Mouse (Mus musculus): ENCODE measurements around the gene Calr4.
A peak's percentile ranks its signal among the peaks of the same experiment; 100 is the strongest.

The Calr4 gene

DNA sequence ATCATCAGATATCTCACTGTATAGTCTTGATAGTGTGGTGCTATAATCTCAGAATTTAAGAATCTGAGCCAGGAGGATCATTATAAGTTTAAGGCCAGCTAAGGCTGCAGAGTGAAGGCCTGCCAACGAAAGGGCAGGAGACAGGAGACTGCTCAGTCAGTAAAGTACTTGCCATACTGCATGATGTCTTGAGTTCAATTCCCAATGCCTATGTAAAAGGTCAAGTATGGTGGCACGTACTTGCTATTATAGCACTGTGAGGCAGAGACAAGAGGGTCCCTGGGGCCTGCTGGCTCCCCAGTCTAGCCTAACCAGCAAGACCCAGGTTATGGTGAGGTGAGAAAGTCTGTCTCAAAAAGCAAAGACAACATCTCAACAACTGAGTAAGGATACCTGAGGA is at the start of gene Calr4:
TSS of gene Calr4 (plus strand) at position 301 of the 400 bp plus-strand sequence.
- no peak for DNase-seq

DNA sequence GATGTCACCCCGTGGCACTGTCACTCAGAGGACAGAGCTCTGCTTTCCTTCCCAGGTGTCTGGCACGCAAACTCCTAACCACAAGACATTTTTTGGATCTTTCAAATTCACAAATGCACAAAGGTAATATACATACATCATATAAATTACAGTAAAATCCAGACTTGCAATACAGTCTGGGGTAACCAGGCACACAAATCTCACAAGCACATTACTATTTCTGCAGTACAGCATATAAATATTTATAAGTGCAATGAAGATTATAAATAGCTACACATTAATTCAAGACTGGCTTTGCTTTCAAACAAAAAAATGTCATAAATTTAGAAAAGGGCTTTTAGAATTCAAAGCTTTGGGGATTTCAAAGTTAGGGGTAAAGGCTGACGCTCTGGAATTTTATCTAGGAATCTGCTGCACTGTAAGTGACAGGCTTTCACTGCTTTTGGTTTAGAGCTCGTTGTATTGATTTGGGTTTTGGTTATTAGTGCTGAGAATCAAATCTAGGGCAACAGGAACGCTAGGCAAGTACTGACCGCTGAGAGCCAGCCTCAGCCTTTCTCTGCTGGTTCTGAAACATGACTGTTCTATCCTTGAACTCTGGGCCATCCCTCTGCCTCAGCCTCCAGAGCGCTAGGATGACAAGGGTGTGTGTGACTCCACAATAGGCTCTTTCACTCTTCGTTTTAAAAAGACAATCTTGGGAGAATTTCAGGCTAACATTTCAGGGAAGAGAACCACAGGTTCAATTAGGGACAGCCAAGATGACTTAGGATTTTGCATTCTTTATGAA is 48.5 kb upstream of the Calr4 start:
- DNase-seq, result no peak

DNA sequence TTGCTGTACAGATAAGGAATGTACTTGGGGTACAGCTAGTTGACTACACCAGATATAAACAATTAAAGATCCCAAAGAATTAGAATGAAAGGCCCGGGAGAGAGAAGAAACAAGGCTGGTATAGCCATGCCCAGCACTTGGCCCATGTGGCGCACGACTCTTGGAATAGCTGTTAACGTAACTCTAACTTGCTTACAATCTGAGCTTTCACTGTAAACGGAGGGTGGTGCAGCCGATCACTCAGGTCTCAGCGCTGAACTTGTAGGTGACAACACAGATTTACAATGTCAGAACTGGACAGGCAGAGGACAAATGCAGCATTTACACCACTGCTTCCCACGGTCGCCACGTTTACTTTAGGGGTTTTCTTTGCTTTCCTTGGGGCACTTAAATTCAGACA is 42.7 kb upstream of the Calr4 start:
- no peak for DNase-seq

DNA sequence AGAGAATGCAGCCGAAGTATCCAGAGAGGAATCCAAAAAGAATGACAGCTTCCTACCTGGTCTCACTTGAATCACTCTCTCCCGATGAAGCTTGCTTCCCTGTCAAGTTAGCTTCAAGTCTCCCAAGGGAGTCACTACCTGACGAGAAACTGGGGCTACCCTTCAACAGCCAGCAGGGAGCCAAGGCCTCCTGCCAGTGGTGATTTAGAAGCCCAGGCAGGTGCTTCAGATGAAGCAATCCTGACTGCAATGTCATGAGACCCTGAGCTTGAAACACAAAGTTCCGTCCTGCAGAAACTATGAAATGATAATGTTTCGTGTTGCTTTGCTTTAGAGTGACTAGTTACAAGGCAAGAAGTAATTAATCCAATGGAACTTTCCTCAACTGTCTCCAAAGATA is 40.4 kb upstream of the Calr4 start:
- DNase-seq, result no peak

DNA sequence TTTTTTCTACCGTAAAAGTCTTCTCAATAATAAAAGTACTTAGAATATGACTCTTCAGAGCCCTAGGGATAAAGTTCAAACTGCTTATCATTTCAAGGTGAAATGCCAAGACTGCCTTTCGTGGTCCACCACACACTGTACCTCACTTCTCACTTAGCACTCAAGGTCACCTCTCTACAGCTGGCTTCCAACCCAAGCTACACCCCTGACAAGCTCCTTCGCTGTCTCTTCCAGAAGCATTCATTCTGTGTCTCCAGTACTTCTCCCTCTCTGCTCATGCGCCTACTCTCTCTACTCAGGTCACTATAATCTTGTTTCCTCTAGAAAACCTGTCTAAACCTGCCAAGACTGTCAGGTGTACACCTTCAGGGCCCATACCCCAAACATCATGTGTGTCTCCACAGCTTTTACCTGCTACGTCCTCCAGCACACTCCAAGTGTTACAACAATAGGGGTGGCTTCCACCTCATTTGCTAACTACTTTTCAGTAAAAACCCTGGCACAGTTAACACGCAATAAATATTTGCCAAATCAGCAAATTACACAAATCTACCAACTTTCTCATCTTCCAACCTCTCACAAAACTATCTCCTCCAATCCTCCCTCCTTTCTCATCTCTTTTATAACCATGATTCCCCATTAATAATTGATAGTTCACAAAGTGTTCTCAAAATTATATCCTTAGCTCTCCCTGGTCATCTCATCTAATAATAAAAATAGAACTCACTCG is 38.2 kb upstream of the Calr4 start:
- DNase-seq, result no peak

DNA sequence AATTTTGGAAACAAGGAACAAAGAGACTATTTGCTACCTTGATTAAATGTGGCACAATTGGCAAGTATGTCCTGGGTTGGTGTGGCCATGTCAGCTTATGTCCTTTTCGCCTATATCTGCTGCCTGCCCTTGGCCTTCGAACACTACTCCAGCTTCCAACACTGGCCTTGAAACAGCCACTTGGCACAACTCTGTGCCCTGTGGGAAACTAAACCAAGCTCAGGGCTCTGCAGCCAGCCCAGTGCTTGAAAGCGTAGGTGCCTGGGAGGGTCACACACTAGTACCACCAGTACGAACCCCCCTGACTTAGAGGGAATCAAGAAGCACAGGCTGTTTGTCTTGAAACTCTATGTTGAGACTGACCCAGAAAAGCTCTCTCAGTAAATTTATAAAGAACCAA is 35.2 kb upstream of the Calr4 start:
- no peak for DNase-seq

DNA sequence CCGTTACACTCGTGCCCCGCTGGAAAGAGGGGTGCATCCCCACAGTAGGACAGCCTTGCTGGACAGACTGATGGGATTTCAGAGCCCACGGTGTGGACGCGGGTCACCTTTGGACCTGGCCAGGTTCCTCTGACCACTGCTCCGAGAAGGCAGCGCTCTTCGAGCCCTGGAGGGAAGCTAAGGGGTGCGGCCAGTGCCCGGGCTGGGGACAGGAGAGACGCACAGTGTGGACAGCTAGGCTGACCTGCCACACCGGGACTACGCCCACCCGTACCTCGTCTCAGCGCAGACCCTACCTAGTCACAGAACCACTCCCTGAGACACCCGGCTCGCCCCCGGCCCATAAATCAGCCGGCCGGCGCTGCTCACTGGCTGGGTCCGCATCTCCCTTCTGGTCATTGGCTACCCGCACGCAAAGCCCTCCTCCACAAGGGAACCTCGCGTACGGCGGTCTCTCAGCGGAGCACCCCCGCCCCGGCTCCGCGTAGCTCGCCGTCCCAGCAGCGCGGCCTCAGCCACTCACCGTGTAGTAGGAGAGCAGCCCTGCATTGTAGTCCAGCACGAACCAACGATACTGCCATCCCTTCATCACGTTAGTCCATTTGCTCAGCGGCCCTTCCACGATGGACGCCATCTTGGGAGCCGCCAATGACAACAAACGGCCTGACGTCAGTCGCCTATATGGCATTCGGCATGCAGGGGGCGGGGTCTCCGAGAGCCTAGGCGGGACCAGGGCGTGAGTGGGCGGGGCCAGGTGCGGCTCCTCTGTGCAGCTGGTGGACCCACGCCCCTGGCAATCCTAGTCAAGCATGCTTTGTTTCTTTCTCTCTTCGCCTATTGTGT is 32.5 kb upstream of the Calr4 start, which contains the start of gene Osbpl9:
TSS of gene Osbpl9 (minus strand) at position 691 of the 843 bp plus-strand sequence.
- peak; percentile 97 to 100 for DNase-seq

DNA sequence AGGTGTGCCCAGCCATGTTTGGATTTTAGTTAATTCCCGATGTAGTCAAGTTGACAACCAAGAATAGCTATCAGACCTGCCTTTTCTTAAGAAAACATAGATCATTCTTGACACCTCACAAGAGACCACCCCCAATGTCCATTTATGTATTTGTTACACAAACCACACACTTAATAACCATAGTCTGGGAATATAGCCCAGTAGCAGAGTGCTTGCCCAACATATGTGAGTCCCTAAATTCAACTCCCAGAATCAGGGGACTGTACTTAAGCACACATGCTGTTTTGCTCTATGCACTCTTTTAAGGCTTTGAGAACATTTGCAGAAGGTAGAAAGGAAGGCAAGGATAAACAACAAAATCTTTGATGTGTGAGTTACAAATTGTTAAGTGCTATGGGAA is 30.4 kb upstream of the Calr4 start:
- DNase-seq, result no peak

DNA sequence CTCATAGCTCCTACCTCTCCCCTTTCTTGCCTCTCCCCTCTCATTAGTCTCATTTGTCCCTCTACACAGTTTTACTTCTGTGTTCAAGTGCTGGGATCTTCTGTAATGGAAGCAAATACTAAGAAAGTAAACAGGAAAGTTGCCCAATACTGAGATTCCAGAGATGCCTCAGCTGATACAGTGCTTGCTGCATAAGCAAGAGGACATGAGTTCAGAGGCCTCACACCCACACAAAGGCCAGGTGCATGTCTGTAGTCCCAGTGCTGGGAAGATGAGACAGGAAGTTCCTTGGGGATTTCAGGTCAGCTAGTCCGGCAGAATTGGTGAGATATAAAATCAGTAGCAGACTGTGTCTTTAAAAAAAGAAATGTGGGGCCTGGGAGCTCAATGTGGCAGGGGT is 29.9 kb upstream of the Calr4 start:
- no peak for DNase-seq

DNA sequence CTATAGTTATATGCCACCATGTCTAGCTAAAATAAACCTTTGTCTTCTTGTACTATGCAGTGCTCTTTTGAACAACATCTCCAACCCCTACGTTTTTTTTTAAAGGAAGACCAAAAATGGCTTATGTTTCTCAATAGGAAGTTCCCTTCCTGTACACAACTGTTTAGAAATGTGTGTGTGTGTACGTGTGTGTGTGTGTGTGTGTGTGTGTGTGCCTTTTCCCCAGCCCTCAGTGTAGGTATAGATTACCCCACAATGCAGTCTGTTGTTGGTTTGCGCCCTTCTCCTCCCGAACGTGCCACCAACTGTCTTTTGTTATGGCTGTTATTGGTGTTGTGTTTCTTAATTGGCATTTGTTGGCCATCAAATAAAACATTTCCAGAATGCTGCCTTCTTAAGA is 26.8 kb upstream of the Calr4 start:
- DNase-seq, result no peak

DNA sequence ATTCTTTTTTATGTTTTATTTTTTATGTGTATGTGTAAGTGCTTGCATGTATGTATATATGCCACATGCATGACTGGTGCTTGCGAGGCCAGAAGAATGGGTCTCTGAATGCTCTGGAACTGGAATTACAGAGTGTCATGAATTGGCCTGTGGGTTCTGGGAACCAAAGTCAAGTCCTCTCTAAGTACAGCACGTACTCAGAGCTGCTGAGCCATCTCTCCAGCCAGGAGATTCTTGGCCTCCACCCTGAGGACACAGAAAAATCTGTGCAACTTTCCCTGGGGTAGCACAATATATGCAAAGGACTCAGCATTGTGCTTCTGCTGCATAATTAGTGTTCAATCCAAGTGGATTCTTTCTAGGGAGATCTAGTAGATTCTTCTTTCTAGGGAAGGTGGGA is 24.0 kb upstream of the Calr4 start:
- DNase-seq, result no peak

DNA sequence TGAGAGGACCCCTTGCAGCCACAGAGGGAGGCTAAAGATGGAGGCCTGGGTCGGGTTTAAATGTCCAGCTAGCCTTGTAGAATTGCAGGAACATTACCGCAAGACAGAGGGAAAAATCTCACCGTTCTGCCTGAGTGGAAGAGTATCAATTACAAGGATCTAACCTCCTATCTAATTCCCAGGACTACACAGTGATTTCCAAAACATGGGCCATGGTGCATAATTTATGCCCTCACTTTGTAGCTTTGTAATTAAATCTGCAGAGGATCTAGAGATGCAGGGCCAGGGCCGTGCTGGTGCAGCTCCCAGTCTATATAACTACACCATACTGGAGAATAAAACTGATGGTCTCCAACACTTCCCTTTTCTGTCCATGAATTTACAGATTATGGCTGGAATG is 23.4 kb upstream of the Calr4 start:
- no peak for DNase-seq

DNA sequence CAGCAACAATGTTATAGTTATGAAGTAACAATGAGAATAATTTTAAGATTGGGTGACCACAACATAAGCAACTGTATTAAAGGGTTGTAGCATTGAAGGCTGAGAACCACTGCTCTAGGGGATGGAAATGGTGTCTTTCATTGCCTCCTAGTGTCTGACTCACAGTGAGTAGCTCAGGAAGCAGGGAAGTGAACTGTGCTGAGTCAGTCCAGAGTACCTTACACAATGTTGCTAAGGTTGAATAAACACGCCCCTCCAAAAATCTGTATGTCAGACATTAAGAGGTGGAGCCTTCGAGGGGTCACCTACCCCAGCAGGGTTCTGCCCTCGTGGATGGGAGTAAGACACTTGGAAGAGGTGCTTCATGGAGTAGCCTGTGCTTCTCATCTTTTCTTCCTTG is 20.3 kb upstream of the Calr4 start:
- no peak for DNase-seq

DNA sequence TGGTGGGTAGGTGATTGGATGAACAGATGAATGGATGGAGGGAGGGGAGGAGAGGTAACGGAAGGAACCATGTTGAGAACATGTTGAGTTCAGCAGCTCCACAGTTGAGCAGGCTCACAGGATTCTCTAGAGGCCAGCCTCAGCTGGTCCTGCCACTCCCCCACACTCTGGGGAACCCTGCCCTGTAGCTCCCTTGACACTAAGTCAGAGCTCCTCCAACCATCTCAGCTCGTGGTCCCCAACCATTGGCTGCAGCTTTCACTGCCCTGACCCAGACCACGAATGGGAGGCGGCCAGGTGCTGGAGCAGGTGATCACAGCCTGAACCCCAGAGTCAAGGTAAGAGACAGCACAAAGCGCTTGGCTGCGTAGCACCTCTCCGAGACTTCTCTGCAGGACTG is 16.3 kb upstream of the Calr4 start:
- no peak for DNase-seq

DNA sequence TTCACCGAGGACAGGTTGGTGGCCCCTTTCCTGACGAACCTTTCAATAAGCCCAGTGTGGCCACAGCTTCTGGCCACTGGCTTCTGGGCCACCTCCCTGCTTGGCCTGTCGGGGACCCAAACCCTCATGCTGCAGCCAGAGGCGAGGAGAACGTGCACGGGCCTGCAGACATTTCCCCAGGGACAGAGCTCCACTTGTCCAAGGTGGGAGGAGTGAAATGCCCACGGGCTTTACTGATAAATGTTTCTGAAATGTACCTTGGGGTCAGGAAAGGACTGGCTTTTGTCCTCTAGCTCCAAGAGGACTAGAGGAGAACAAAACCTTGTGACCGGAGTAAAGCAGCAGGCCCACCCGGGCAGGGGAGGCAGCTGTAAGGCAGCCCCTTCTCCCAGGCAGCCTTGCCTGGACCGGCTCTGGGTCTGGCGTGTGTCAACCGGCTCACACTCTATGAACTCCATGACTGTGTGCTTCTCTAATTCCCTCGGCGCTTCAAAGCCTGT is 13.8 kb upstream of the Calr4 start:
- DNase-seq, result no peak

DNA sequence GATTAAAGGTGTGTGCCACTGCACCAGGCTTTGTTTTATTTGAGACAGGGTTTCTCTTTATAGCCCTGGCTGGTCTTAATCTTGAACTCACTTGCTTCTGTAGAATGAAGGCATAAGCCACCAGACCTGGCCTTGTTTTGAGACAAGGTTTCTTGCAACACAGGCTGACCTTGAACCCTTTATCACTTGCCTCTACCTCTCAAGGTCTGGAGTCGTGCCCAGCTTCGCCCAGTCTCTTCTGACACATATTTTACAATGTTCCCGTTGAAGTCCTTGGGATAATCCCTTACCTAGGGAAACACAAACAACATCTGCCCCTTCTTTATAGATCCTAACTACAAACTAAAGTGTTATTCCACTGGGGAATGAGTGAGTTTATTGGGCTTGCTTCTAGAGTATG is 12.3 kb upstream of the Calr4 start:
- no peak for DNase-seq

DNA sequence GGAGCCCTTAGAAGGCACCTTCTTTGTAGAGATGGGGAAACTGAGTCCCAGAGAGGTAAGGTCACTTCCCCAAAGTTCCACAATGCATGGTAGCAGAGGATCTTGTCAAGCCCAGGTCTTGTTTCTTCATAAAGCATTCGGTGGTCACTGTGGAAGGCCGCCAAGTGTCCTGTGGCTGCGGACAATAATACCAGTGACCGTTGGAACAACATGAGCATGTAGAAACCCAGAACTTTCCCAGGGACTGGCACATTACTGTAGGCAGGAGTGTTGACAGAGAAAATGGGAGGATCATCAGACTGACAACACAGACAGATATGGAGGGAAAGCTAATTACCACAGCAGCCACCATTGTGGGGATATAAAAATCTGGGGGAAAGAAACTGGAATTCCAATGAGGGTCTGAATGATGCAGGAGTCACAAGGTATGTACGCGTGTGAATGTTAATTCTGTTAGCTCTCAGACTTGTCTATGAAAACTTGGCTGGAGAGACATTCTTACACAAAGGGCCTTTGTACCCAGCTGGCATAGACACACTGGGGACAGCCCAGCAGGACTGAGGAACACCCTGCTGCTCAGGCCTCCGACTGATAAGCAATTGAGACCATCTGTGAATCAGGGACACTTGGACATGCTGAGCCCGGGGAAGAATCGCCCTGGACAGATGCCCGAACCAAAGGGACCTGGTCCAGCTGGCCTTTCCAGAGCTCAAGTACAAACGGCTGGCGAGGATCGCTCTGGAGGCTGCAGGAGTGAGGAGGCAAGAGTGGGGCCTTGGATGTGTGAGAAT is 9.3 kb upstream of the Calr4 start:
- DNase-seq, result peak in 1 of 2 experiments; percentile 11

DNA sequence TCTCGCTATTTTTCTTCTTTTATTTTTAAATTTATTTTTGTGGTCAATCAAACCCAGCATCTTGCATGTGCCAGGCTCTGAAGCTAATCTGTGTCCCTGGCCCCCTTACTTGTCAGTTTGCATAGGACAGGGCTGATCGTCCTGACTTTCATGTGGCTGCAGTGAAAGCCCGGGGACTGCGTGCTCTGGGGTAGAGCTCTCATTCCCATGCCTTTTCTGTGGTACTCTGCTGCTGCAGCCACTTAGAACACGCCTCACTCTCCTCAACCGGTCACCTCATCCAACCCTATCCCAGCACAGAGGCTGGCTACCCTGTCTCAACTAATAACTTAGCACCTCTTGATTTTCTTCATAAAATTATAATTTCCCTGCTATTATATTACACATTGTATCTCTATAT is 8.7 kb upstream of the Calr4 start:
- DNase-seq, result no peak

DNA sequence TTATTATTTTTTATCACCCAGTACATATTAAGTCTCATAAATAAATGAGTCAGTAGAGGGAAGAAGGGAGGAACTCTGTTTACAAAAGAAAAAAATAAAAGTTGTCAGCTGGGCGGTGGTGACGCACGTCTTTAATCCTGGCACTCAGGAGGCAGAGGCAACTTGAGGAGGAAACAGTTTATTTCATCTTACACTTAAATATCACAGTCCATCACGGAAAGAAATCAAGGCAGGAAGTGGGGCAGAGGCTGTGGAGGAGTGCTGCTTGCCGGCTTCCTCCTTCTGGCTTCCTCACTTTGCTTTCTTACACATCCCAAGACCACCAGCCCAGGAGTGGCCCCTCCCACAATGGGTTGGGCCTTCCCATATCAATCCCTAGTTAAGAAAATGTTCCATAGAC is 8.2 kb upstream of the Calr4 start:
- DNase-seq, result no peak

DNA sequence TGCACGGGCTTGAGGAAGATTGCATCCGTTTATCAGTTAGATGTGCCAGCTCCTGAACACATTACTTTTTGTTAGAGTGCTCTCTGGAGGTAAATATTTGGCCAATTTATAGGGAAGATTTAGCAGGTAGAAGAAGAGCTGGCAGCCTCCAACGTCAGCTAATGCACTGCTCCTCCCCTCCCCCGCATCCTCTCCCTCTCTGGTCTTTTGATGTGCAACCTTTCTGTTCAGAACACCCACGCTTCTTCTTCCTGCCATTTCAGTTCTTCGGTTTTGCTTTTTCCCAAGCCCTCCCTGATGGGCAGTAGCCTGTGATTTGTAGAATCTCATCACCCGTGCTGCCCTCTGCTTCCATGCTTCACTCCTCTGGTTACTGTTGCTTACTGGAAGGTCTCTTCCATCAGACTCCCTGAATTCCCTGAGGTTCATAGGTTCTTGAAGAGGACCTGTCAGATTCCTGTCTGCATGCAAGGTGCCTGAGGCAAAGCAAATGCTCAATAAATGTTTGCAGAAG is 4.5 kb upstream of the Calr4 start:
- DNase-seq, result no peak

DNA sequence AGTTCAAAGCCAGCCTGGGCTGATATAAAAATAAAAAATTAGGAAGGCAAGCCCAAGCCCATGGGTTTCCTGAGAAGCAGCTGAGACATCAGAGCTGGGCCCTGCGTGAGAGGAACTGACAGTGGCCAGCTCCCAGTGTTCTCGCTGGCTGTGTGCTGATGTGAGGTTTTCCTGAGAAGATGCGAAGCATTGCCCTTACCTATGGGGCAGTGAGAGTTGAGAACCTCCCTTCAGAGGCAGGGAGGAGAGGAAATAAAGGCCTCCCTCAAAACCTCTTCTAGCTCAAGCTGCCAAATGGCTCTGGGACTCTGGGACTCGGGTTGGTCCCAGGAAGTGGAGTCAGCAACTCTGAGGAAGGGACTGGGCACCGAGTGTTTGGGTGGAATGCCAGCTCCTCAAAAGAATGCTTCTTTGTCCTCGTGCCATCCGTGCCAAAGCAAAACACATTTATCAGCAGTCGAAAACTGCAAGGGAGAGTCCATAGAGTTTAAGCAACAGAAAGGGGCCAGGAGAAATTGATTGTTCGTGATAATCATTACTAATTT is 593 bp downstream of the Calr4 start:
- no peak for DNase-seq
